Mouse (Mus musculus): Measurements from ENCODE around the gene Postn. TPM values are rescaled to one million over a fixed set of nuclear protein-coding genes. Genes with fewer than 3 reads are reported as not detected.

Gene Postn
- polyA plus RNA-seq, 1 experiment from 2014 or later = 5.2 TPM

DNA sequence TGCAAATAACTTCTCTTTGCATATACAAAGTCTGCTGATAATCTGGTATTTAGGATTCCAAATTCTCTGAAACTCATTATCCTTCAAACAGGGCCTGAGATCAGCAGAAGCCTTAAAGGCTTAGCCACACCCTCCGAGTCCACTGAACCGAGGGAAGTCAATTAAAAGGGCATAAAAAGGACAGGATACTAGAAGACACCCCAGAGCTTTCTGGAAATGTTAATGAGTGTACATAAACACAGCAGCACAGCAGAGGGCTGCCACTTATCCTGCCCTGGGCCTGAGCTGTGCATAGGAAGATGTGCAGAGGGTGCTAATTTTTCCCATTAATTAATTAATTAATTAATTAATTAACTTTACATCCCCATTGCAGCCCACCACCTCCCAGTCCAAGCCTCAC, 16.7 kb downstream of the Postn start:
- Histone ChIP-seq H3K9me3 (ENCODE audit: control insufficient read depth, low read length) (no peaks in the 10 kb centered on the region), H3K27ac (ENCODE audit: low read depth, low read length) (no peak overlapping the region), H3K4me1 (ENCODE audit: control insufficient read depth, insufficient read depth, low read length) (no peaks in the 10 kb centered on the region), H3K9ac (replicated peaks; ENCODE audit: low read depth, low read length) (no peak overlapping the region), H3K27me3 (ENCODE audit: control insufficient read depth, insufficient read depth, low read length) (no peaks in the 10 kb centered on the region), H3K36me3 (ENCODE audit: control insufficient read depth, insufficient read depth, low read length) (no peaks in the 10 kb centered on the region), H3K4me2 (ENCODE audit: low read depth, low read length) (no peak overlapping the region), H3K4me3 (ENCODE audit: low read depth, low read length) (no peak overlapping the region)
- ATAC-seq (ENCODE audit: low read depth) = peak; percentile 87
- WGBS = 11% methylated on average over 2 of the region's 2 CpGs

GRCm38 (mm10) chr3:54378135-54378534, 17.2 kb downstream of the Postn start:
- Histone ChIP-seq H3K4me1 (ENCODE audit: control insufficient read depth, insufficient read depth, low read length) (no peaks in the 10 kb centered on the region), H3K9ac (replicated peaks; ENCODE audit: low read depth, low read length) (no peak overlapping the region), H3K4me2 (ENCODE audit: low read depth, low read length) (no peak overlapping the region), H3K27me3 (ENCODE audit: control insufficient read depth, insufficient read depth, low read length) (no peaks in the 10 kb centered on the region), H3K9me3 (ENCODE audit: control insufficient read depth, low read length) (no peaks in the 10 kb centered on the region), H3K27ac (ENCODE audit: low read depth, low read length) (no peak overlapping the region), H3K4me3 (ENCODE audit: low read depth, low read length) (no peak overlapping the region), H3K36me3 (ENCODE audit: control insufficient read depth, insufficient read depth, low read length) (no peaks in the 10 kb centered on the region)
- ATAC-seq (ENCODE audit: low read depth) = no peak
- 42% methylated on average over 1 of the region's 1 CpGs for WGBS

DNA sequence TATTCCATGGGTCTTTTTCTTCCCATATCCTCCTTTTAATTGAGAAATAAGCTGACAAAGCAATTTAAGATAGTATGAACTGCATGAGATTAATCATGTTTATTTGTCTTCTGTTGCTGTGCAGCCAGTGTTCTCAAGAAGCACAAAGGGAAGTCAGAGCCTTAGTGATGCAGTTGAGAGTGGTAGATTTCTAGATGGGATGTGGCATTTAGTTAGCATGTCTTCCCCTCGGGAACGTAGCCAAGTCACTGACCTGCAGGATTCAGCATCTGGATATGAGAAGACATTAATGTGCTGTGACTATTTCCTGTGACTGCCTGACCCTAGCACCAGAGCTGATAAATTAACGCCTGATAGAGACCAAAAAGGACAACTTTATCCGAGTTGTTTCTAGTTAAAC, 19.1 kb downstream of the Postn start:
- no peak for ATAC-seq (ENCODE audit: low read depth)
- Histone ChIP-seq H3K4me3 (ENCODE audit: low read depth, low read length) (no peak overlapping the region), H3K27ac (ENCODE audit: low read depth, low read length) (no peak overlapping the region), H3K9me3 (ENCODE audit: control insufficient read depth, low read length) (no peaks in the 10 kb centered on the region), H3K36me3 (ENCODE audit: control insufficient read depth, insufficient read depth, low read length) (no peaks in the 10 kb centered on the region), H3K4me1 (ENCODE audit: control insufficient read depth, insufficient read depth, low read length) (no peaks in the 10 kb centered on the region), H3K9ac (replicated peaks; ENCODE audit: low read depth, low read length) (no peak overlapping the region), H3K27me3 (ENCODE audit: control insufficient read depth, insufficient read depth, low read length) (no peaks in the 10 kb centered on the region), H3K4me2 (ENCODE audit: low read depth, low read length) (no peak overlapping the region)
- 77% methylated on average over 4 of the region's 4 CpGs for WGBS

DNA sequence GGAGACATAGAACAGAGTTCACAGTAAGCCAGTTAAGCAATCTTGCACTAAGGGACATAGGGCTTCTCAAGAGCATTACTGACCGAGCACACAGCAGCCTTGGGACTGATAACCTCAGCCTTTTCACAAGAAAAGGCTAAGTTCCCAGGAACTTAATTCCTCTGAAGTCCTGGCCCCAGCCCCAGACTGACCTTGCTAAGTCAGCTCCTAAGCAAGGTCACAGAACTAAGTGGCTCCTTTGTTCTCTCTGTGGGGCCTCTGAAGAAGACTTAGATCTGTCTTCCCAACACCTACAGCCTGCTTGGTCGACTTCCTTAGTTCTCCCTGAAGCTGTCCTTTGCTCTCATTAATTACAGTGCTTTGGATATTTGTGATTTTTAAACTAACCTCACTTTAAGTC, 38.4 kb downstream of the Postn start:
- Histone ChIP-seq H3K27me3 (ENCODE audit: control insufficient read depth, insufficient read depth, low read length) (no peaks in the 10 kb centered on the region), H3K9ac (replicated peaks; ENCODE audit: low read depth, low read length) (no peak overlapping the region), H3K4me1 (ENCODE audit: control insufficient read depth, insufficient read depth, low read length) (no peaks in the 10 kb centered on the region), H3K4me3 (ENCODE audit: low read depth, low read length) (no peak overlapping the region), H3K9me3 (ENCODE audit: control insufficient read depth, low read length) (no peaks in the 10 kb centered on the region), H3K4me2 (ENCODE audit: low read depth, low read length) (no peak overlapping the region), H3K27ac (ENCODE audit: low read depth, low read length) (no peak overlapping the region), H3K36me3 (ENCODE audit: control insufficient read depth, insufficient read depth, low read length) (no peaks in the 10 kb centered on the region)
- 49% methylated on average over 2 of the region's 2 CpGs for WGBS
- no peak for ATAC-seq (ENCODE audit: low read depth)

GRCm38 (mm10) chr3:54399911-54400310, 39.0 kb downstream of the Postn start:
- Histone ChIP-seq H3K27ac (ENCODE audit: low read depth, low read length) (no peak overlapping the region), H3K36me3 (ENCODE audit: control insufficient read depth, insufficient read depth, low read length) (no peaks in the 10 kb centered on the region), H3K4me3 (ENCODE audit: low read depth, low read length) (no peak overlapping the region), H3K4me1 (ENCODE audit: control insufficient read depth, insufficient read depth, low read length) (no peaks in the 10 kb centered on the region), H3K9ac (replicated peaks; ENCODE audit: low read depth, low read length) (no peak overlapping the region), H3K27me3 (ENCODE audit: control insufficient read depth, insufficient read depth, low read length) (no peaks in the 10 kb centered on the region), H3K9me3 (ENCODE audit: control insufficient read depth, low read length) (no peaks in the 10 kb centered on the region), H3K4me2 (ENCODE audit: low read depth, low read length) (no peak overlapping the region)
- no peak for ATAC-seq (ENCODE audit: low read depth)
- 55% methylated on average over 2 of the region's 2 CpGs for WGBS

GRCm38 (mm10) chr3:54400617-54401016, 39.7 kb downstream of the Postn start:
- whole genome bisulfite sequencing = 85% methylated on average over 1 of the region's 1 CpGs
- Histone ChIP-seq H3K4me3 (ENCODE audit: low read depth, low read length) (no peak overlapping the region), H3K27me3 (ENCODE audit: control insufficient read depth, insufficient read depth, low read length) (no peaks in the 10 kb centered on the region), H3K4me2 (ENCODE audit: low read depth, low read length) (no peak overlapping the region), H3K9me3 (ENCODE audit: control insufficient read depth, low read length) (no peaks in the 10 kb centered on the region), H3K27ac (ENCODE audit: low read depth, low read length) (no peak overlapping the region), H3K36me3 (ENCODE audit: control insufficient read depth, insufficient read depth, low read length) (no peaks in the 10 kb centered on the region), H3K9ac (replicated peaks; ENCODE audit: low read depth, low read length) (no peak overlapping the region), H3K4me1 (ENCODE audit: control insufficient read depth, insufficient read depth, low read length) (no peaks in the 10 kb centered on the region)
- no peak for ATAC-seq (ENCODE audit: low read depth)

DNA sequence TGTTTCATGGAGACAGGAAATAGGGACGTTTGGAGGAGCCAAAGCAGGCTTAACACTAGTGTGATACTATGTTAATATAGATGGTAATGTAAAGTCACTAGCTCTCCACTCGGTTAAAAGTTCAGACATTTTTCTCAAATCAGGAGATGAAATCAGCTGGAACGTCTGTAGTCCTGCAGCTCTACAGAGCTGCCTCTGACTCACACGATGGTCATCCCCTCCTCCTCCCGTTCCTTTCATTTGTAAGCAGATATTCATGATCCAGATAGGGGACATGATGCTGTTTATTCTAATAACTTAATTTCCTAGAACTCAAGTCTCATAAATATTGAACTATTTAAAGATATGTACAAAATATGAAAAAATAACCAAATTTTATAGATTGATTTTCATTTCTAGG, 40.8 kb downstream of the Postn start:
- Histone ChIP-seq H3K27me3 (ENCODE audit: control insufficient read depth, insufficient read depth, low read length) (no peaks in the 10 kb centered on the region), H3K27ac (ENCODE audit: low read depth, low read length) (no peak overlapping the region), H3K4me1 (ENCODE audit: control insufficient read depth, insufficient read depth, low read length) (no peaks in the 10 kb centered on the region), H3K4me3 (ENCODE audit: low read depth, low read length) (no peak overlapping the region), H3K36me3 (ENCODE audit: control insufficient read depth, insufficient read depth, low read length) (no peaks in the 10 kb centered on the region), H3K9ac (replicated peaks; ENCODE audit: low read depth, low read length) (no peak overlapping the region), H3K4me2 (ENCODE audit: low read depth, low read length) (no peak overlapping the region), H3K9me3 (ENCODE audit: control insufficient read depth, low read length) (no peaks in the 10 kb centered on the region)
- 86% methylated on average over 5 of the region's 5 CpGs for WGBS
- no peak for ATAC-seq (ENCODE audit: low read depth)

- Histone ChIP-seq H3K4me3 (ENCODE audit: low read depth, low read length) (no peak overlapping the region), H3K4me2 (ENCODE audit: low read depth, low read length) (no peak overlapping the region), H3K27ac (ENCODE audit: low read depth, low read length) (no peak overlapping the region), H3K4me1 (ENCODE audit: control insufficient read depth, insufficient read depth, low read length) (no peaks in the 10 kb centered on the region), H3K9ac (replicated peaks; ENCODE audit: low read depth, low read length) (no peak overlapping the region), H3K9me3 (ENCODE audit: control insufficient read depth, low read length) (no peaks in the 10 kb centered on the region), H3K36me3 (ENCODE audit: control insufficient read depth, insufficient read depth, low read length) (no peaks in the 10 kb centered on the region), H3K27me3 (ENCODE audit: control insufficient read depth, insufficient read depth, low read length) (no peaks in the 10 kb centered on the region)
- no peak for ATAC-seq (ENCODE audit: low read depth)
- 80% methylated on average over 3 of the region's 3 CpGs for WGBS
Observed at GRCm38 (mm10) chr3:54403791-54404190, 42.9 kb downstream of the Postn start.

- no peak overlapping the region for H3K4me2 ChIP-seq (ENCODE audit: low read depth, low read length)
- no peak overlapping the region for H3K27ac ChIP-seq (ENCODE audit: low read depth, low read length)
- no peak overlapping the region for H3K9ac ChIP-seq (replicated peaks; ENCODE audit: low read depth, low read length)
- no peak for ATAC-seq (ENCODE audit: low read depth)
- H3K27me3 ChIP-seq (ENCODE audit: control insufficient read depth, insufficient read depth, low read length) = no peaks in the 10 kb centered on the region
- H3K4me3 ChIP-seq (ENCODE audit: low read depth, low read length) = no peak overlapping the region
- 77% methylated on average over 2 of the region's 2 CpGs for WGBS
- H3K9me3 ChIP-seq (ENCODE audit: control insufficient read depth, low read length) = no peaks in the 10 kb centered on the region
- H3K36me3 ChIP-seq (ENCODE audit: control insufficient read depth, insufficient read depth, low read length) = no peaks in the 10 kb centered on the region
- no peaks in the 10 kb centered on the region for H3K4me1 ChIP-seq (ENCODE audit: control insufficient read depth, insufficient read depth, low read length)
Observed at GRCm38 (mm10) chr3:54406567-54406966, 45.7 kb downstream of the Postn start.

- Histone ChIP-seq H3K27ac (ENCODE audit: low read depth, low read length) (no peak overlapping the region), H3K4me2 (ENCODE audit: low read depth, low read length) (no peak overlapping the region), H3K9me3 (ENCODE audit: control insufficient read depth, low read length) (no peaks in the 10 kb centered on the region), H3K27me3 (ENCODE audit: control insufficient read depth, insufficient read depth, low read length) (no peaks in the 10 kb centered on the region), H3K36me3 (ENCODE audit: control insufficient read depth, insufficient read depth, low read length) (no peaks in the 10 kb centered on the region), H3K4me3 (ENCODE audit: low read depth, low read length) (no peak overlapping the region), H3K4me1 (ENCODE audit: control insufficient read depth, insufficient read depth, low read length) (no peaks in the 10 kb centered on the region), H3K9ac (replicated peaks; ENCODE audit: low read depth, low read length) (no peak overlapping the region)
- no peak for ATAC-seq (ENCODE audit: low read depth)
- WGBS = 86% methylated on average over 3 of the region's 3 CpGs
Observed at GRCm38 (mm10) chr3:54411052-54411451, 50.1 kb downstream of the Postn start.
